Mouse (Mus musculus) forebrain, embryonic 14.5 days (tissue): ENCODE measurements at regions not wholly inside any gene's neighbourhood (a gene's known extent, or its start where the extent isn't known, plus 50 kb on each side); places are given as distances from the start of the nearest gene placed in this dataset.

Experiments used
- ATAC-seq: fragments of 200-750 bp; cut with Nextera tagmentation; 2 replicates; pipeline ENCODE4 v1.8.0; 2017; ENCODE audit warnings: mild to moderate bottlenecking, moderate library complexity
- DNase-seq: peaks from one replicate; pipeline ENCODE4 v3.0.0-alpha.2; 2015; ENCODE audit warnings: low spot score
- H3K27ac ChIP-seq: fragments of 300-500 bp; sonication (generic); 2 replicates; pipeline ENCODE4 v1.5.1; 2014; ENCODE audit warnings: low read depth, mild to moderate bottlenecking, control low read depth, low read length, moderate library complexity
- H3K27me3 ChIP-seq: fragments of 300-500 bp; sonication (generic); replicated peaks from 2 replicates; pipeline ENCODE4 v1.6.1; 2014; ENCODE audit warnings: low read length, control low read depth, mixed read lengths; ENCODE audit not compliant: control insufficient read depth, insufficient read depth
- H3K36me3 ChIP-seq: fragments of 300-500 bp; sonication (generic); 2 replicates; pipeline ENCODE4 v1.6.1; 2014; ENCODE audit warnings: low read length, control low read depth; ENCODE audit not compliant: control insufficient read depth, insufficient read depth
- H3K4me1 ChIP-seq: fragments of 300-500 bp; sonication (generic); 2 replicates; pipeline ENCODE4 v1.6.1; 2014; ENCODE audit warnings: antibody characterized with exemption, low read length, control low read depth; ENCODE audit not compliant: control insufficient read depth, insufficient read depth
- H3K4me2 ChIP-seq: fragments of 300-500 bp; sonication (generic); 2 replicates; pipeline ENCODE4 v1.6.1; 2014; ENCODE audit warnings: mild to moderate bottlenecking, control low read depth, low read length
- H3K4me3 ChIP-seq: fragments of 300-500 bp; sonication (generic); 2 replicates; pipeline ENCODE4 v1.5.1; 2014; ENCODE audit warnings: low read depth, low read length, control low read depth
- H3K9ac ChIP-seq: fragments of 300-500 bp; sonication (generic); 2 replicates; pipeline ENCODE4 v1.6.1; 2014; ENCODE audit warnings: mild to moderate bottlenecking, low read length, control low read depth, moderate library complexity
- H3K9me3 ChIP-seq: fragments of 300-500 bp; sonication (generic); replicated peaks from 2 replicates; pipeline ENCODE4 v1.6.1; 2016; ENCODE audit warnings: low read length, control low read depth, mixed read lengths; ENCODE audit not compliant: control insufficient read depth
- WGBS: fragments of 180-500 bp; shearing (Covaris S2); extraction: QIAGEN DNeasy Blood & Tissue Kit; methylation state at CpG from one replicate; pipeline ENCODE4 v1.1.7; 2014; 5-methylcytosine and 5-hydroxymethylcytosine counted together

DNA sequence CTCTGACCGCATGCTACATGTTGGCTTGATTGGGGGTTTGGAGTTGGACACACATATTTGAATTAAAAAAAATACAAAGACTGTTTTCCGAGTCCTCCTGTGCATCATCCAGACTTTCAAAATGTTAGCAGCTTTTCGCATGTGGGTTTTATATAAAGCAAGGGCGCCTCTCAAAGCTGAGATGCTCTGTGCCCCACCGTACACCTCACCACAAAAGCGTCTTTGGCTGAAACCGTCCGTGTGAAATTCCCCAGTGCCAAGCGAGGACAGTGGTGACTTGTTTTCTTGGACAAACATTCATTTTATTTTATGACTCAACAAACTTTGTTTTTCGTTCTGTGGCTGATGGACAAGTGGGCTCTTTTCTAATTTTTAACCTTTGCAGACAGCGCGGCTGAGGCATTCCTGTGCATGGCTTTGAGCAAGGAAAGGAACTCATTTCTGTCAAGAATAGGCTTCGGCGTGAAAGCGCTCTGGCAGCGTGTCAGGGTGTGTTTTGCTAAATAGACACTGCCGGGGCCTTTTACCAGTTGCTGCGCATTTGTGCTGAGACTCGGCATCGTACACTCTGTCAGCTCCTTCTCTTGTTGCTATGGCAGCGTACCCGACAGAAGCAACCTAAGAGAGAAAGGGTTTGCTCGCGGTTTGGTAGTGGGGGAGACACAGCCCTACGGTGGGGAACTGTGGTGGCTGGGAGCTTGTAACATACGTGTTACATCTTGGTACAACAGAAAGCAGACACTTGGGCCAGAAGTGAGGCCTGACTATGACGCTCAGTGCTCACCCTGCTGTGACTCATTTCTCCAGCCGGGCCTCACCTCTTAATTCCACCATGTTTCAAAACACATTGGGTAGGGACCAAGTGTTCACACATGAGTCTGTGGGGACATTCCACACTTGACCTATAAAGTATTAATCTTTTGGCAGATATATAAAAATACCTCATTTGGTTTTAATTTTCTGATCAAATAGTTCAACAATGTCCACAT, 123.6 kb downstream of the Qrsl1 start:
- peak; percentile 67; the same call in 1 of the 2 replicates for ATAC-seq
- no peaks in the 10 kb centered on the region for H3K36me3 ChIP-seq
- H3K27me3 ChIP-seq, result no peaks in the 10 kb centered on the region
- 69% methylated on average over 28 of the region's 28 CpGs for WGBS
- H3K9ac ChIP-seq, result no peak overlapping the region
- H3K4me2 ChIP-seq, result no peak overlapping the region
- H3K9me3 ChIP-seq, result peaks cover 6% of the 10 kb centered on the region; the same call in 1 of the 2 replicates
- DNase-seq, result peak; percentile 72
- no peak overlapping the region for H3K4me3 ChIP-seq
- no peak overlapping the region for H3K27ac ChIP-seq
- no peaks in the 10 kb centered on the region for H3K4me1 ChIP-seq

DNA sequence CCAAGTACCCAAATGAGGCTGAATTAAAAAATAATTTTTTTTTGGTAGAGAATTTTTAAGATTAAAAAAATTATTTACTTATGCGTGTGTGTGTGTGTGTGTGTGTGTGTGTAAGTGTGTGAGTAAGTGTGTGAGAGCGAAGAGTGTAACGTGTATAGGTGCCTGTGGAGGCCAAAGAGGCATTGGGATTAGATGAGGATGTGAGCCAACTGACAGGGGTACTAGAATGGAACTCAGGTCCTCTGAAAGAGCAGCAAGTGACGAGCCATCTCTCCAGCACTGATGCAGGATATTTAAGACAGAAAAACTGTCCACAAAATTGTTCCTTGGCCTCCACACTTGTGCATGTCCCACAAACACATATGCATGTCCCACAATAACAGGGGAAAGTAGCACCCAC, 121.0 kb downstream of the Qrsl1 start:
- no peak overlapping the region for H3K9ac ChIP-seq
- H3K4me2 ChIP-seq, result no peak overlapping the region
- DNase-seq (no peak), ATAC-seq (no peak)
- peaks cover 6% of the 10 kb centered on the region; the same call in 1 of the 2 replicates for H3K9me3 ChIP-seq
- no peak overlapping the region for H3K27ac ChIP-seq
- WGBS, result 91% methylated on average over 4 of the region's 4 CpGs
- no peaks in the 10 kb centered on the region for H3K27me3 ChIP-seq
- H3K4me3 ChIP-seq, result no peak overlapping the region
- H3K36me3 ChIP-seq, result no peaks in the 10 kb centered on the region
- no peaks in the 10 kb centered on the region for H3K4me1 ChIP-seq

DNA sequence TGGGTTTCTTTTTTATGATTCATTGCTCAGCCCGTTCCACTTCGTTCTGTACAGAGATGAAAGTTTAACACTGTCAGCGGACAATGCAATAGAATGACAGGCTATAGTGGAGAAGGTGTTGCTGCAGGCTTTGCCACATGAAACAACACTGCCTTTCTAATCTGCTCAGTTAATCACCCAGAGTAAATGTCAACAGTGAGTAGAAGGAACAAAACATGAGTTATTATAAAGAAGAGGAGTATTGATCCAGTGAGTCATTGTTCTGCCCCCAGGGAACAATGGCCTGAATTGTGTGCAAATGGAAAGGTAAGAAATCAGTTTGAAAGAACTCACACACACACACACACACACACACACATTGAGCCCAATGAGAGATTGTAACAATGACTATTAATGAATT, 118.2 kb downstream of the Qrsl1 start:
- H3K4me3 ChIP-seq, result no peak overlapping the region
- no peak for DNase-seq
- peaks cover 6% of the 10 kb centered on the region; the same call in 1 of the 2 replicates for H3K9me3 ChIP-seq
- ATAC-seq, result no peak
- no peaks in the 10 kb centered on the region for H3K4me1 ChIP-seq
- 85% methylated on average over 3 of the region's 3 CpGs for WGBS
- H3K4me2 ChIP-seq, result no peak overlapping the region
- H3K27ac ChIP-seq, result no peak overlapping the region
- no peaks in the 10 kb centered on the region for H3K36me3 ChIP-seq
- no peak overlapping the region for H3K9ac ChIP-seq
- no peaks in the 10 kb centered on the region for H3K27me3 ChIP-seq

DNA sequence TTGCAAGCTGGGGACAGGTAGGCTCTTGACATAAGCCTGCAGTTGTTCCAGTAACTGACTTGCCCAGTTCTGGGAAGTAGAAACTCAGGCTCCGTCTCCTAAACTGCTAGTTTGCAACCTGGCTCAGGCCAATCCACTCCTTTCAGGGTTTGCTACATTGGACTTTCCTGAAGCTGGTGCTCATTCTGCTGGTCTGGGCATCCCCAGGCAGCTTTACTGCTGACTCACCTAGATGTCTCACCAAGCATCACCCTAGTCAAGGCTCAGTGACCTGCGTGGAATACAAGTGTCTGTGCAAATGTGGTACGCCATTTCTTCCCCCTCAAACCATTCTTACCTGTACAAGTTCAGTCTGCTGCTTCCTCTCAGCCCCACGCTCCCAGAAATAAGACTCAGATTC, 110.8 kb downstream of the Qrsl1 start:
- Histone ChIP-seq H3K27ac (no peak overlapping the region), H3K4me2 (no peak overlapping the region), H3K9me3 (no peaks in the 10 kb centered on the region), H3K4me1 (no peaks in the 10 kb centered on the region), H3K9ac (no peak overlapping the region), H3K4me3 (no peak overlapping the region), H3K36me3 (no peaks in the 10 kb centered on the region), H3K27me3 (no peaks in the 10 kb centered on the region)
- WGBS, result 91% methylated on average over 4 of the region's 4 CpGs
- DNase-seq (no peak), ATAC-seq (no peak)

DNA sequence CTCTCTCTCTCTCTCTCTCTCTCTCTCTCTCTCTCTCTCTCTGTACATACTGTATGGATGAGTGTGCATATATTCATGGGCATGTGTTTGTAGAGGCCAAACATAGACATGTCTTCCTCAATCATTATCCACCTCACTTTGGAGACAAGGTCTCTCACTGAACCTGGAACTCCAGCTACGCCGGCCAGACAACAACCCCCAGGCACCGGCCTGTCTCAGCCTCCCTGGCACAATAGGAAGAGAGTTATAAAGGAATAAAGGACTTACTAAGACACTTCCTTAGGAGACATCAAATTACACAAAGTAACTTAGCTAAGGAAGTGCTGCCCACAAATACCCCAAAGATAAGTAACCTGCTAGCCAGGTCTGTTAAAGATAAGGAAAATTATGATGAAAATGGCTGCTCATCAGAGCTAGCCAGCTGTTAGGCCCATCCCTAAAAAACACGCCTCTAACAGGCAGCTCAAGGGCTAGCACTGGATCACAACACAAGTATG, 110.0 kb downstream of the Qrsl1 start:
- 96% methylated on average over 4 of the region's 4 CpGs for WGBS
- ATAC-seq, result no peak
- no peaks in the 10 kb centered on the region for H3K4me1 ChIP-seq
- no peak overlapping the region for H3K4me3 ChIP-seq
- DNase-seq, result no peak
- no peak overlapping the region for H3K9ac ChIP-seq
- no peaks in the 10 kb centered on the region for H3K9me3 ChIP-seq
- H3K27ac ChIP-seq, result no peak overlapping the region
- H3K4me2 ChIP-seq, result no peak overlapping the region
- no peaks in the 10 kb centered on the region for H3K27me3 ChIP-seq
- no peaks in the 10 kb centered on the region for H3K36me3 ChIP-seq

DNA sequence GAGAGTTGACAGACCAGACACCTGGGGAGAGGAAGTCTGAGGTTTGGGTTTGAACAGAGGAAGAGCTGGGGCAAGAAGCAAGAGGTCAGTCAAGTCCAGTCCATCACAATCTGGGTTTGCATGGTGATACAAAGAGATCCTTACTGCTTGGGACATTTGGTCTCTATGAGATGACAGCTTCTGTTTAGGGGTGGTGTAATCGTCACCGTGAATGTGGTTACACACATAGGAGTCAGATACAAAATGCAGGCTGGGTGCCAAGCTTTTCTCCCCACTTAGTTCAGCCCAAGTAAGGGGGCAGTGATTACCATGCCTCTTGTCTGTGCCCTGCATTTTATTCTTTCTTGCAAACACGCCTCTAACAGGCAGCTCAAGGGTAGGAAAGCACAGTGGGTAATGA, 108.9 kb downstream of the Qrsl1 start:
- ATAC-seq, result no peak
- H3K9ac ChIP-seq, result no peak overlapping the region
- no peaks in the 10 kb centered on the region for H3K27me3 ChIP-seq
- WGBS, result 68% methylated on average over 3 of the region's 3 CpGs
- no peaks in the 10 kb centered on the region for H3K36me3 ChIP-seq
- DNase-seq, result no peak
- H3K27ac ChIP-seq, result no peak overlapping the region
- H3K9me3 ChIP-seq, result no peaks in the 10 kb centered on the region
- no peak overlapping the region for H3K4me2 ChIP-seq
- no peak overlapping the region for H3K4me3 ChIP-seq
- no peaks in the 10 kb centered on the region for H3K4me1 ChIP-seq

DNA sequence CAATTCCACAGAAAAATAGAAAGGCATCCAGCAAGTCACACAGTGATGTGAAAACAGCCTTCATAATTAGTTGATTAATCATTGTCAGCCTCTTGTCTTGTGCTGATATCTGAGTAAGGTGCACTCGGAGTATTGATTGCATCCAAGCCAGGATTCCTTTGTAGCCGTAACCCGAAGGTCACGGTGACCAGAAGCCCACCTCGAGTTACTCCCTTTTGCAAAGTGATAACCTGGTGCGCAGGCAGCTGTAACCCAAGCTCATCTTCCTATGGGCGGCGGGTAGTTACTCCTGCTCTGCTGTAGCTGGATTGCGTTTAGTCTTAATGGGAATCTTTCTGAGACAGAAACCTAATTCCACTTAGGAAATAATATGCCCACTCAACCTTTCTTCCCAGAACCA, 107.0 kb downstream of the Qrsl1 start:
- ATAC-seq, result no peak
- Histone ChIP-seq H3K4me2 (no peak overlapping the region), H3K36me3 (no peaks in the 10 kb centered on the region), H3K9ac (no peak overlapping the region), H3K4me1 (no peaks in the 10 kb centered on the region), H3K9me3 (no peaks in the 10 kb centered on the region), H3K4me3 (no peak overlapping the region), H3K27ac (no peak overlapping the region), H3K27me3 (no peaks in the 10 kb centered on the region)
- DNase-seq, result no peak
- 92% methylated on average over 9 of the region's 9 CpGs for WGBS

DNA sequence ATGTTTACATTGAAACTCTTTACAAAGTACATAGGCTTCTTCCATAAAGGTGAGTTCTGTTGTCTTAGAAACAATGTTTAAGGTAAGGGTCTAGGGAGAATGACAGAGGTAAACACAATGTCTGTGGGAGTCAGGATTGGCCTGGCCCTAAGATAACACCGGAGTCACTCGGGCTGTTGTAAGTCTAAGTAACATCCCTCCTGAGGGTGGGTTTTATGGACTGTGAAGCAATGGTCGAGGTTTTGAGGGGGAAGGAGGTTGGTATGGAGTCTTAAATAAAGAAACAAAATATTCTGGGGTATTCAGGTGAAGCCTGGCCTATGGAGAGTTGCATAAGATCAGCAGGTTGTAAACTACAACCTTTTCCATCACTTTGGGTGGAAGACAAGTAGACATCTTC, 101.5 kb downstream of the Qrsl1 start:
- H3K9me3 ChIP-seq, result no peaks in the 10 kb centered on the region
- no peaks in the 10 kb centered on the region for H3K27me3 ChIP-seq
- no peaks in the 10 kb centered on the region for H3K4me1 ChIP-seq
- DNase-seq (no peak), ATAC-seq (no peak)
- H3K4me3 ChIP-seq, result no peak overlapping the region
- no peak overlapping the region for H3K4me2 ChIP-seq
- 87% methylated on average over 3 of the region's 3 CpGs for WGBS
- H3K9ac ChIP-seq, result no peak overlapping the region
- H3K36me3 ChIP-seq, result no peaks in the 10 kb centered on the region
- H3K27ac ChIP-seq, result no peak overlapping the region

DNA sequence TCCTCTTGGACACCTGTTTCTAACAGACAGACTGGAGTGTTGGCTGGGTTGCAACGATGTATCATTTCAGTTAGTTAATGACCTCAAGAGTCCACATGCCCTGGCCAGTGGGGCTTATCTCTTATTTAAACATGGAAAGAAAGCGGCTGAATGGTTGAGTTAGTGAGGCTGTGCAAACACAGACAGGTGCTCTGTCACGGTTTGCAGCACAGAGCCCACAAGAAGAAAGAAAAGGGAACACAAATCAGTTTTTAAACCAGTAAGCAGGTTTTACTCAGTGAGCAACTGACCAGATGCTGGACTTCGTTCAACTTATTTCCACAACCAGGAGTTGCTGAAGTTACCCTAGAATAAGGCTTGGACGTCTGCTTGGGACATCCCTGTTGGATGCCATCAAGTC, 86.3 kb downstream of the Qrsl1 start:
- Histone ChIP-seq H3K4me1 (no peaks in the 10 kb centered on the region), H3K4me2 (no peak overlapping the region), H3K27ac (no peak overlapping the region), H3K36me3 (no peaks in the 10 kb centered on the region), H3K9ac (no peak overlapping the region), H3K9me3 (no peaks in the 10 kb centered on the region), H3K27me3 (no peaks in the 10 kb centered on the region), H3K4me3 (no peak overlapping the region)
- no peak for ATAC-seq
- DNase-seq, result no peak
- WGBS, result 84% methylated on average over 5 of the region's 5 CpGs
